Mouse (Mus musculus) gastrocnemius, adult 2 months (tissue): ENCODE results near the gene Mepe. TPM values are rescaled to one million over a fixed set of nuclear protein-coding genes. Genes with fewer than 3 reads are reported as not detected.

Source experiments
- DNase-seq: peaks from one replicate; pipeline ENCODE4 v3.0.0; 2022
- H3K27ac ChIP-seq: fragments of 200-600 bp; 2 replicates; pipeline ENCODE4 v1.8.1; 2022; ENCODE audit warnings: mild to moderate bottlenecking
- H3K4me3 ChIP-seq: fragments of 200-600 bp; 2 replicates; pipeline ENCODE4 v1.8.1; 2022; ENCODE audit warnings: mild to moderate bottlenecking, moderate library complexity
- CTCF ChIP-seq: fragments of 200-600 bp; IDR thresholded peaks from 2 replicates; pipeline ENCODE4 v1.8.1; 2022; ENCODE audit warnings: antibody characterized with exemption, mild to moderate bottlenecking, moderate library complexity
- intact Hi-C: fragments of 180-260 bp; cut with DNase I; formaldehyde crosslinking; loops from one replicate; pipeline ENCODE4 v1.15.1; 2025
- long read RNA-seq, 2 experiments: library from polyadenylated mRNA; stranded (forward); transcript quantifications; one replicate each; pipeline ENCODE4 v2.0.0; 2021
- total RNA-seq, 2 experiments: library from RNA; stranded (reverse); gene quantifications; 2 replicates each; pipeline ENCODE4 v1.2.3; 2021

The Mepe gene
- total RNA-seq, result not detected
- long read RNA-seq, experiment 1, result 0 reads
- long read RNA-seq, experiment 2, result 0 reads

GRCm38 (mm10) chr5:104325029-104325428 is at the start of gene Mepe:
Mepe (plus strand) TSS chr5:104325329.
- no peak for DNase-seq
- intact Hi-C loops, result no loop called here
- H3K4me3 ChIP-seq, result no peak within 1 kb of the TSS
- H3K27ac ChIP-seq, result no peak within 1 kb of the TSS
- TF ChIP-seq CTCF, result no peak

- Histone ChIP-seq H3K4me3 (no peak overlapping the region), H3K27ac (no peak overlapping the region)
- intact Hi-C loops, result no loop called here
- no peak for DNase-seq
- TF ChIP-seq CTCF, result no peak
These were observed 30.9 kb upstream of the Mepe start for GRCm38 (mm10) chr5:104294201-104294600.

GRCm38 (mm10) chr5:104298994-104299393 is 26.1 kb upstream of the Mepe start, which contains the start of gene Ibsp:
Ibsp (plus strand) TSS chr5:104299171.
- no peak for TF ChIP-seq CTCF

DNA sequence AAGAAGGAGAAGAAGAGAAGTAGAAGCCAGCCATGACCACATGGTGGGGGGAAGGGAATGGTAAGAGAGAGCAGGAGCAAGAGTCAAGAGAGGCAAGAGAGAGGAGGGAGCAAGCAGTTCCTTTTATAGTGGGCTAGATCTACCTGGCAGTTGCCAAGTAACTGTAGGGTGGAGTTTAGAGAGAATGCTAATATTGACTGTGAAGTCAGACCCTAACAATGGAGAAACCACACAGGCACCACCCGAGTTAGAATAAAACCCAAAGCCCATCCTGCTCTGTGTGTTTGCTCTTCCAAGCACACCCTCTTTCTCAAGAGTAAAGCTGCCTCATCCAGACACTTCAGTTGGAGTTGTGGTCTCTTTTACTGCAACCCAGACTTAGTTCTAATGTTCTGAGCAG is 11.1 kb upstream of the Mepe start:
- no peak overlapping the region for H3K4me3 ChIP-seq
- intact Hi-C loops, result no loop called here
- no peak overlapping the region for H3K27ac ChIP-seq
- no peak for DNase-seq
- no peak for TF ChIP-seq CTCF

More at GRCm38 (mm10) chr5:104298994-104299393, 26.1 kb upstream of the Mepe start, which contains the start of gene Ibsp:
- no peak for DNase-seq
- Histone ChIP-seq H3K27ac (no peak within 1 kb of the TSS), H3K4me3 (no peak within 1 kb of the TSS)
- intact Hi-C loops, result no loop called here

GRCm38 (mm10) chr5:104326884-104327283 is 1.8 kb downstream of the Mepe start:
- DNase-seq, result no peak
- no peak overlapping the region for H3K4me3 ChIP-seq
- H3K27ac ChIP-seq, result no peak overlapping the region
- intact Hi-C loops, result no loop called here
- TF ChIP-seq CTCF, result no peak

GRCm38 (mm10) chr5:104327389-104327788 is 2.3 kb downstream of the Mepe start:
- no peak for DNase-seq
- no peak for TF ChIP-seq CTCF
- intact Hi-C loops, result no loop called here
- H3K27ac ChIP-seq, result no peak overlapping the region
- no peak overlapping the region for H3K4me3 ChIP-seq

DNA sequence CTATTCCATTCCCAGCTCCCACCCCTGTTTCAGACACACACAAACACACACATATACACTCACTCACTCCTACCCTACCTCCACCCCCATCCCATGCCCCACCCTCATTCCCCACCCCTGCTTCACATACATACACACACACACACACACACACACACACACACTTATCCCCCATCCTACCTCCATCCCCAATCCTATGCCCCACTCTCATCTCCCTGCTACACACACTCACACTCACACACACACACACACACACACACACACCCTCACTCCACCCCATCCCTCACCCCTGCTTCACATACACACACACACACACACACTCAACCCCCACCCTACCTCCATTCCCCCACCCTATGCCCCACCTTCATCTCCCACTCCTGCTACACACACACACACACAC is 2.7 kb downstream of the Mepe start:
- no peak for TF ChIP-seq CTCF
- Histone ChIP-seq H3K4me3 (no peak overlapping the region), H3K27ac (no peak overlapping the region)
- intact Hi-C loops, result no loop called here
- DNase-seq, result no peak

- TF ChIP-seq CTCF, result no peak
- Histone ChIP-seq H3K4me3 (no peak overlapping the region), H3K27ac (no peak overlapping the region)
- no peak for DNase-seq
- intact Hi-C loops, result no loop called here
These were observed 3.3 kb downstream of the Mepe start for GRCm38 (mm10) chr5:104328317-104328850.

DNA sequence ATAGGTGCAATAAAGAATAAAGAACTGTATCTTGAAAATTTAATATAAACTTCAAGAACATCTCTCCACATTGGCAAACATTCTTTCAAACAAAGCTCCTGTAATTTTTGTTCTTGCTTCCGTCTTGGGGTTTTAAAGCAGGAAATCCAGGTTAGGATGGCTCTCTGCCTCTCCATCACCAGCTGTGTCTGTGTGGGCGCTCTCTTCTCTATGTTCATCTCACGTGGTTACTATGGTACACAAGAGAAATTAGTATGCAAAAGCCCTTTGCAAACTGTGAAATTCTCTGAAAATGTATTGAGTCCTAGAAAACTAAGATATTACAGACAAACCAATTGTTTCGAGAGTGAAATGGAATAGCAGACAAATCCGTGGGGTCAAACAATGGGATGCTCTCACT is 4.3 kb downstream of the Mepe start:
- Histone ChIP-seq H3K4me3 (no peak overlapping the region), H3K27ac (no peak overlapping the region)
- intact Hi-C loops, result no loop called here
- no peak for TF ChIP-seq CTCF
- no peak for DNase-seq

DNA sequence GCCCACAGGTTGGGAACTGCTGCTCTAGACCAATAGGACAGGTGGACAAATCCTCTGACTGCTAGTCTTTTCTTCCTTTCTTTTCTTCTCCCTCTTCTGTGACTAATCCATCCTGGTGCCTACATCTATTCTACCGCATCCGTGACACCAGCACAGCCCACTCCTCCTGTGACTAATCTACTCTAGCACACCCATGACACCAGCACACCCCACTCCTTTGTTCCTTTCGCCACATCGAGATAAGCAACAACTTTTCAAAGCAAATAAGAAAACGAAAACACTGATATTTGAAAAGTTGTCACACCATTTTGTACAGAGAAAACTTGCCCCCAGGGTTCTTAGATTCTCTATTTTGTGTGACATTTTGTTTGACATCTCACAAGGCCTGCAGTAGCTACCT is 5.0 kb downstream of the Mepe start:
- TF ChIP-seq CTCF, result no peak
- no peak for DNase-seq

GRCm38 (mm10) chr5:104332296-104332695 is 7.2 kb downstream of the Mepe start:
- no peak for DNase-seq
- no peak overlapping the region for H3K4me3 ChIP-seq
- intact Hi-C loops, result loop anchor here (2.0 to 5.0 kb wide), 2 partner anchors 201 to 255 kb away; partner anchors contain the start of gene Gm17660
- no peak for TF ChIP-seq CTCF
- H3K27ac ChIP-seq, result no peak overlapping the region

More for the DNA sequence above, 5.0 kb downstream of the Mepe start:
- Histone ChIP-seq H3K27ac (no peak overlapping the region), H3K4me3 (no peak overlapping the region)
- intact Hi-C loops, result loop anchor here (5.0 kb wide), 1 partner anchor 253 kb away; the partner anchor contains the start of gene Gm17660

DNA sequence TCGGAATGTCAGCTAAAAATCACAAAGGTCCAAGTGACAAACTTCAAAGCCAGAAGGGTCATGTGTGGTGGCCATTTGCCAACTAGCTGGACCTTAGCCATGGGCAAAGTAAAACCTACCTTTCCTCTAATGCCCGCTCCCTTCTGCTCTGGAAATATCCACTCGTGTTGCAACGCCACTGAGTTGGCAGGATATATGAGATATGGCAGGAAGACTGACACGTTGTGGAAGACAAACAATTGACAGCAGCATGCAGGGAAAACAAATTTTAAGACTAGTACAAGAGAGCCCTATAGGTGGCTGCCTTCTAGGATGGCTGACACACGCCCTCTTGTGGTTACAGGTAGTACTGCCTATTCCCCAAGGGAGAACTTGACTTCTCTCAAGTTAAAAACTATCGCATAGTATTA is 8.1 kb downstream of the Mepe start:
- H3K4me3 ChIP-seq, result no peak overlapping the region
- DNase-seq, result peak; percentile 62
- no peak overlapping the region for H3K27ac ChIP-seq
- intact Hi-C loops, result loop anchor here (2.0 to 5.0 kb wide), 2 partner anchors 202 to 256 kb away; partner anchors contain the start of gene Gm17660
- TF ChIP-seq CTCF, result peak; percentile 81

GRCm38 (mm10) chr5:104333643-104334042 is 8.5 kb downstream of the Mepe start:
- Histone ChIP-seq H3K4me3 (no peak overlapping the region), H3K27ac (no peak overlapping the region)
- intact Hi-C loops, result loop anchor here (2.0 to 5.0 kb wide), 2 partner anchors 203 to 256 kb away; partner anchors contain the start of gene Gm17660
- TF ChIP-seq CTCF, result no peak
- no peak for DNase-seq

DNA sequence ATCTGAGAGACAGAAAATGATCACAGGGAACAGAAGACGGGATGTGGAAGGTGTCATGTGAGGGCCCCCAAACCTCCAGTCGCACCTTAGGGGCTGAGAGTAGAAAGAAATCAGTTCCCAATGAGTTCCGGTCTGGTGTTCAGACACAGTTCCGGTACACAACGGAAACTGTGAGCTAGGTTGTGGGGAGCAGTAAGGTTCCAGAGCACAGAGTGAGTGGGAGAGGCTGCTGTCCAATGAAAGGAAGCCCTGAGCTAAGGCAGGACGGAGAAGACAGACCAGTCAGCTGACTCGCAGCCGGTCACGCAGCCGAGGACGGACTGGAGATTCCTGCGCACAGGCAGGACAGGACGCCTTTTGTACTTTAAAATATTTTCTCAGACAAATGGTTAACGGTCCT is 9.4 kb downstream of the Mepe start:
- intact Hi-C loops, result loop anchor here (5.0 kb wide), 1 partner anchor 257 kb away; the partner anchor contains the start of gene Gm17660

More for the DNA sequence above, 9.4 kb downstream of the Mepe start:
- no peak for TF ChIP-seq CTCF
- Histone ChIP-seq H3K4me3 (no peak overlapping the region), H3K27ac (no peak overlapping the region)
- DNase-seq, result no peak
